Mouse (Mus musculus) intestine, embryonic 14.5 days (tissue): ENCODE measurements around the gene Dlx2. TPM values are rescaled to one million over a fixed set of nuclear protein-coding genes. Genes with fewer than 3 reads are reported as not detected.

Experiments used
- ATAC-seq: fragments of 200-750 bp; cut with Nextera tagmentation; replicated peaks from 2 replicates; pipeline ENCODE4 v1.8.0; 2017; ENCODE audit warnings: low read depth, moderate number of reproducible peaks, moderate TSS enrichment, moderate library complexity; ENCODE audit not compliant: low FRiP score, low TSS enrichment
- DNase-seq: peaks from one replicate; pipeline ENCODE4 v3.0.0-alpha.2; 2018; ENCODE audit warnings: low spot score
- H3K27ac ChIP-seq: fragments of 300-500 bp; sonication (generic); 2 replicates; pipeline ENCODE4 v1.5.1; 2014; ENCODE audit warnings: low read depth, mild to moderate bottlenecking, control low read depth
- H3K27me3 ChIP-seq: fragments of 300-500 bp; sonication (generic); replicated peaks from 2 replicates; pipeline ENCODE4 v1.6.1; 2014; ENCODE audit warnings: low read length, control low read depth; ENCODE audit not compliant: control insufficient read depth, insufficient read depth
- H3K36me3 ChIP-seq: fragments of 300-500 bp; sonication (generic); 2 replicates; pipeline ENCODE4 v1.6.1; 2014; ENCODE audit warnings: low read length, control low read depth; ENCODE audit not compliant: control insufficient read depth, insufficient read depth
- H3K4me1 ChIP-seq: fragments of 300-500 bp; sonication (generic); replicated peaks from 2 replicates; pipeline ENCODE4 v1.6.1; 2014; ENCODE audit warnings: low read length, control low read depth, mixed read lengths; ENCODE audit not compliant: control insufficient read depth, insufficient read depth
- H3K4me2 ChIP-seq: fragments of 300-500 bp; sonication (generic); 2 replicates; pipeline ENCODE4 v1.6.1; 2014; ENCODE audit warnings: low read length
- H3K4me3 ChIP-seq: fragments of 300-500 bp; sonication (generic); 2 replicates; pipeline ENCODE4 v1.5.1; 2014; ENCODE audit warnings: low read depth, low read length, control low read depth, mixed read lengths
- H3K9ac ChIP-seq: fragments of 300-500 bp; sonication (generic); 2 replicates; pipeline ENCODE4 v1.6.1; 2014; ENCODE audit warnings: mild to moderate bottlenecking, low read length
- H3K9me3 ChIP-seq: fragments of 300-500 bp; sonication (generic); 2 replicates; pipeline ENCODE4 v1.6.1; 2016; ENCODE audit warnings: low read length, control low read depth; ENCODE audit not compliant: control insufficient read depth
- WGBS: fragments of 180-500 bp; shearing (Covaris S2); extraction: QIAGEN DNeasy Blood & Tissue Kit; methylation state at CpG from one replicate; pipeline ENCODE4 v1.1.7; 2014; 5-methylcytosine and 5-hydroxymethylcytosine counted together
- polyA plus RNA-seq: library from polyadenylated mRNA; unstranded; fragments of >200 nt; fragmentation: Nextera tagmentation; extraction: Ambion mirVana; gene quantifications from 2 replicates; pipeline ENCODE4 v1.2.1, GENCODE M21; 2014

Gene Dlx2
- polyA plus RNA-seq, 1 experiment from 2014 or later: 6.4 TPM

DNA sequence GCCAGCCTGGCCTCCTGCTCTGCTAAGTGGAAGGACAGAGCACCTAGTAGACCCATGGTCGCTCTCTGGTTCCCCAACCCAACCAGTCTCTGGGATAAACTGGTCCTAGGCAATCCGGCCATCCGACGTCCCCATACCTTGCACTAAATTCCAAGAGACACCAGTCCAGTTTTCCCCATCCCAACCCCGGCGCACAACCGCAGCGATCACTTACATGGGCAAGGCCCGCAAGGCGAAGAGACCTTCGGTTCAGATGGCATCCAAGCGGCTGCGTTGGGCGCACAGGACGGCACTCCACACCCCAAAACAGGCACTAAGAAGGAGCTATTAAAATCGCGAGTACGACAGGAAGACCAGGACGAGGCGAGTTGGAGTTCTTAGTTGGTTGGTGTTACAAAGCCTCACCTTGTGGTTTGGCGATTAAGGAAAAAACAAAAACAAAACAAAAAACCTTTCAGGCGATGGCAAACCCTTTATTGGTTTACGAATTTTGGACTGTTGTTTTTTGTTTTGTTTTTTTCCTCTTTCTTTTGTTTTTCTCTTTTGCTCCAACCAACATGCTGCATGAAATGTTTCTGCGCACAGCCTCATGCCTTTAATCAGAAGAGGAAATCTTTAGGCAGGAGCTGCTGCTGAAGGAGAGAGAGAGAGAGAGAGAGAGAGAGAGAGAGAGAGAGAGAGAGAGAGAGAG lies 19.1 kb downstream of the Dlx2 start:
- ATAC-seq: no peak
- no peak overlapping the region for H3K27ac ChIP-seq
- peaks cover 10% of the 10 kb centered on the region for H3K4me1 ChIP-seq
- WGBS: 3% methylated on average over 24 of the region's 24 CpGs
- no peaks in the 10 kb centered on the region for H3K36me3 ChIP-seq
- no peak overlapping the region for H3K4me2 ChIP-seq
- no peak overlapping the region for H3K9ac ChIP-seq
- H3K27me3 ChIP-seq: peaks cover 98% of the 10 kb centered on the region
- peak; percentile 75 for DNase-seq
- H3K9me3 ChIP-seq: no peaks in the 10 kb centered on the region
- H3K4me3 ChIP-seq: no peak overlapping the region

DNA sequence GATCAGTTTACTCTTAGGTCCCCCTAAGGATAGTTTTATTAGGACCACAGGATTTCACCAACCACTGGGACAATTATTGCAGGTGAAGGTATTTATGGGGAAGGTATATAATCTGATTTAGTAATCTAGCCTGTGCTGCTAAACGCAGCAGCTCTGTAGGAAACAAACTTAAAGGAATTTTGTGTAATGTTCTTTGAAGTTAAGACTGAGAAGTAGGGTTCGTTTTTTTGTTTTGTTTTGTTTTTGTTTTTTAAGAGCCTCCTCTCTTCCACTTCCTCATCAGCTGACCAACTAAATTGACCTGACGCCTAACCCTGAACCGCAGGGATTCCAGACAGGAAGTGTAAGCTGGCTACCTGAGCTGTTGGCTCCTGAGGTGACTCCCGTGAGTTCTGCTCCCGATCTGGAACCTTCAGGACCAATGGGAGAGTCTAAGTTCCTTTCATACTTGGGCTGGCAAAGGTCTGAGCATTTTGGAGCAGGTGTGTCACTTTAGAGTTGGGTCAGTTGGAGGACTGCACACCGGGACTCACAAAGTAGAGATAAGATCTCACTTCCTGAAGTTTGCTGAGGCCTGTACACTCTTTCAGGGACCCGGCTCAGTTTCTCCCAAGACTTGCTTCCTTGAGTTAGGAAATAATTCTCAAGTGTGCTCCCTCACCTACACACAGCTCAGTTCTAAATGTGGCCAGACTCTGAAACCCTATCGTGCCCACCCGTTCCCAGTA lies 19.8 kb downstream of the Dlx2 start:
- H3K9ac ChIP-seq: no peak overlapping the region
- H3K4me3 ChIP-seq: no peak overlapping the region
- no peaks in the 10 kb centered on the region for H3K36me3 ChIP-seq
- peaks cover 10% of the 10 kb centered on the region for H3K4me1 ChIP-seq
- DNase-seq (no peak), ATAC-seq (no peak)
- WGBS: 4% methylated on average over 10 of the region's 10 CpGs
- H3K9me3 ChIP-seq: no peaks in the 10 kb centered on the region
- H3K4me2 ChIP-seq: no peak overlapping the region
- no peak overlapping the region for H3K27ac ChIP-seq
- H3K27me3 ChIP-seq: peaks cover 97% of the 10 kb centered on the region

DNA sequence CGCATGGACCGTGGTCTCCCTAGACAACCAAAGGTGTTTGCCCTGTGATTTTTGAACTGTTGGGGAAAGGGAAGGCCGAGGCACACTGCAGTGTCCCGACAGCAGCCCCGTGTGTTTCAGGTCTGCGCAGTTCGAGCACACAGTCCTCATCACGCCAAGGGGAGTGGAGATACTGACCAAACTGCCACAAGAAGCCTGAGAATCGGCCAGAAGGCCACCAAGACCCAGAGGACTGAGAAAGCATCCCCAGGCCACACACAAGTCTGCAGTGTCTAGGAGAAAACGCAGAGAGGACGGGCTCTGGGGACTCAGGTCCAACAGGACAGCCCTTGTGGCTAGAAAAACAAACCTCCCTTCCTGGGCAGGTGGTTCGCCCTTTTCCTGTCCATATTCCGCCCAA lies 21.8 kb downstream of the Dlx2 start:
- DNase-seq (no peak), ATAC-seq (no peak)
- H3K4me1 ChIP-seq: peaks cover 6% of the 10 kb centered on the region
- 33% methylated on average over 13 of the region's 13 CpGs for WGBS
- H3K9me3 ChIP-seq: no peaks in the 10 kb centered on the region
- no peak overlapping the region for H3K4me3 ChIP-seq
- no peak overlapping the region for H3K27ac ChIP-seq
- no peaks in the 10 kb centered on the region for H3K36me3 ChIP-seq
- H3K4me2 ChIP-seq: no peak overlapping the region
- no peak overlapping the region for H3K9ac ChIP-seq
- H3K27me3 ChIP-seq: peaks cover 80% of the 10 kb centered on the region

DNA sequence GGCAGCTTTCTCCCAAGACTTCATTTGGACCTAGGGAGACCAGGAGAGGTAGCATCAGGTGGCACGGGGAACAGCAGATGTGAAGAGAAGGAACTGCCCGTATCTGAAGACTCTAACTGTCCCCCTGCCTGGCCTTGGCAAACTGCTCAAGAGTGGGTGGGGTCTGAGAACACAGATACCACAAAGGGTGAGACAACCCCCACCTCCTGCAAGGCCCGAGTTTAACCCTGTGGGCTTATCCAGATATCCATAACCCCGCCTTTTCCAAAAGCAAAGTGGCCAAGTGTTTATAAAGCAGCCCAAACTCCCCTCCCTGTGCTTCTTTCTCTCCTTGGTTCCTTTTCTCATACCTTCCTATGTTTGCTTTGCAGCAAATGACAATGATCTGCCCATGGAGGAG lies 23.1 kb downstream of the Dlx2 start:
- H3K9ac ChIP-seq: no peak overlapping the region

DNA sequence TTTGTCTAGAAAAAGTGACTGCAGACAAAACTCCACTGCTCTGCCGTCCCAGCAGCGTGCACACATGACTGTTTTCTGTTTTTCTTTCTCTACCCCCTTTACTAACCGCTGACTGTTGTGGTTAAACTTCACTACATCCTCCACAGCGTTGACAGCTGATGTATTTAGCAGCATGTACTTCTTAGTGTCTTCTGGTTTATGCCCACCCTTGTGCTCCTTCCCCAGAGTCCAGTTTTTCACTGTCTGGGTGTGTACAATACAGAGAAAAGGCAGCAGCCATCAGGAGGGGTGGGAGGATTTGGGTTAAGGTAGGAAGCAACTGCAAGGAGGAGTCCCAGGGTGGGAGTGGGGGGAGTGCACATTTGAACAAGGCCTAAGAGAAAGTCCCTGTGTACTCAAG lies 23.7 kb downstream of the Dlx2 start:
- Histone ChIP-seq H3K36me3 (no peaks in the 10 kb centered on the region), H3K4me3 (no peak overlapping the region), H3K27me3 (peaks cover 63% of the 10 kb centered on the region), H3K27ac (no peak overlapping the region), H3K9me3 (no peaks in the 10 kb centered on the region), H3K9ac (no peak overlapping the region), H3K4me2 (no peak overlapping the region), H3K4me1 (no peaks in the 10 kb centered on the region)
- DNase-seq (peak; percentile 46), ATAC-seq (no peak)
- 65% methylated on average over 4 of the region's 4 CpGs for WGBS

More for the DNA sequence above, 23.1 kb downstream of the Dlx2 start:
- no peak overlapping the region for H3K4me3 ChIP-seq
- H3K4me1 ChIP-seq: no peaks in the 10 kb centered on the region
- H3K27ac ChIP-seq: no peak overlapping the region
- DNase-seq: peak; percentile 51
- 43% methylated on average over 4 of the region's 4 CpGs for WGBS
- no peak overlapping the region for H3K4me2 ChIP-seq
- H3K27me3 ChIP-seq: peaks cover 69% of the 10 kb centered on the region
- no peak for ATAC-seq
- no peaks in the 10 kb centered on the region for H3K9me3 ChIP-seq
- no peaks in the 10 kb centered on the region for H3K36me3 ChIP-seq

DNA sequence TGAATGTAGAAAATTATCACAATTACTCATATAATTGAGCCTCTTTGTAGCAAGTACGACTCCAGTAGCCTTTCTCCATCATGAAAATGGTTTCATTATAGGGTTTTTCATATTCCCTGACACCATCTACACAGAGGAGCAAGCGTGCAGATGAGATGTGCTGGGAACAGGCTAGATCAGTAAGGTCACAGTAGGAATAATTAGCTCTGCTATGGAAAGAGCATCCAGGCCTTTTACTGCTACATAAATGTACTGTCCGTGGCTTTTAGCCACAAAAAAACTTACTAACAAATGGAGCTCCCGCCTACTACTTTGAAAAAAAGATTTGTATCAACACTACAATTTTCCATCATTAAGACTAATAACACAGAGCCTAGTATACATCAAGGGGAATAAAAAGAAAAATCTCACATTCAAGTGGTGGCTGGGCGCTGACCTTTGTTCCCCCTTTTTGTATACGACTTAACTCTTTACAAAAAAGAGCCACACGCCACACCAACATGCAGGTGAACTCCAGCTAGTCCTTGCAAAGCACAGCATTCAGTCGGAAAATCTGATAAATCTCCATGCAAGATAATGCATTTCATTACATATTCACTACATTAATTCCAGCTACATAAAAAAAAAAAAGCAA lies 29.0 kb downstream of the Dlx2 start:
- no peaks in the 10 kb centered on the region for H3K36me3 ChIP-seq
- H3K9ac ChIP-seq: no peak overlapping the region
- no peak overlapping the region for H3K4me3 ChIP-seq
- peaks cover 12% of the 10 kb centered on the region for H3K27me3 ChIP-seq
- no peak overlapping the region for H3K4me2 ChIP-seq
- peak; percentile 34 for DNase-seq
- H3K9me3 ChIP-seq: no peaks in the 10 kb centered on the region
- ATAC-seq: no peak
- H3K27ac ChIP-seq: no peak overlapping the region; the same call in 1 of the 2 replicates
- no peaks in the 10 kb centered on the region for H3K4me1 ChIP-seq
- 74% methylated on average over 8 of the region's 8 CpGs for WGBS

DNA sequence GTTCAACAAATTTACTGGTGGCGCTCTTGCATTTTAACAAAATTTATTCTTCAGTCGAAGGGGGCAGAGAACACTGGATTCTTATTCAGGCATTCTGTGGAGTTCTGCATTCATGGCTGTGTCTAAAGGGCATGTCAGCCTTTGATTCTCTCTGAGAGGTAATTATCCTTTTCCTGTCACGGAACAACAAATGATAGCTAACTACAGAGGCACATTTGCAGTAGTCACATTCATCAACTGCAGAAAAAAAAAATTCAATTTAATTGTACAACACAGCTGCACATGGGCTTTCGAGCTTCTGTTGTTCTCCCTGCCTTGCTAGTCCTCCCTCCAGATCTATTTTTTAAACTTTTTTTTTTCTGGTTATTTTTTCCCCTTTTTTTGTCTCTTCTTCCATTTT lies 29.6 kb downstream of the Dlx2 start:
- Histone ChIP-seq H3K4me2 (no peak overlapping the region), H3K27me3 (peaks cover 6% of the 10 kb centered on the region), H3K9ac (no peak overlapping the region), H3K36me3 (no peaks in the 10 kb centered on the region), H3K27ac (no peak overlapping the region), H3K4me1 (no peaks in the 10 kb centered on the region), H3K9me3 (no peaks in the 10 kb centered on the region), H3K4me3 (no peak overlapping the region)
- DNase-seq: peak; percentile 35
- WGBS: 56% methylated on average over 4 of the region's 4 CpGs
- ATAC-seq: no peak

DNA sequence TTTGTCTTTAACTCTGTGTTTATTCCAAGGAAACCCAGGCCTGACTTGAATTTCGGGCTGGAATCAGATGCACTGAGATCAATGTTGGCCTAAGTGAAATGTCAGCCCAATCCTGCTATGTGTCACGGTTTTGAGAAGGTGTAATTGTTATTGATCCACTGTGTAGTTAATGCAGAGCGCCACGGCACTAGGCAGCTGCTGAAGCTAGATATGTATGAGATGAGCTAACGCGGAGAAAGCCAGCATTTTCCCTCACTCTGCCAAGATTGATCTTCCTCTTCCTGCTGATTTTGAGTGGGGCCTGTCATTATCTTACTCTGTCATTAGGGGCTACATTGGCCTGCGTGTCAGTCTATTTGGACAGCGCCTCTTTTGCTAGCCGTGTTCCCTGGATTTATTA lies 34.2 kb downstream of the Dlx2 start:
- WGBS: 69% methylated on average over 9 of the region's 9 CpGs
- no peaks in the 10 kb centered on the region for H3K9me3 ChIP-seq
- H3K4me3 ChIP-seq: no peak overlapping the region

More for the DNA sequence above, 34.2 kb downstream of the Dlx2 start:
- H3K27ac ChIP-seq: no peak overlapping the region
- DNase-seq (no peak), ATAC-seq (no peak)
- no peak overlapping the region for H3K4me2 ChIP-seq
- 0 out of 2 replicates have a peak, but pooled peaks cover 4% of the 10 kb centered on the region for H3K36me3 ChIP-seq
- no peaks in the 10 kb centered on the region for H3K4me1 ChIP-seq
- H3K9ac ChIP-seq: no peak overlapping the region
- H3K27me3 ChIP-seq: no peaks in the 10 kb centered on the region
